Mouse (Mus musculus) CH12.LX (cell line): ENCODE results near the gene Sash3. TPM values are rescaled to one million over a fixed set of nuclear protein-coding genes. Genes with fewer than 3 reads are reported as not detected.

Experiments
- DNase-seq: peaks from one replicate; pipeline ENCODE4 v3.0.0-alpha.2; 2013; ENCODE audit errors: extremely low read depth
- H3K27ac ChIP-seq: 2 replicates; pipeline ENCODE4 v1.5.1; 2012; ENCODE audit warnings: low read depth, mild to moderate bottlenecking, control low read depth, moderate library complexity; ENCODE audit not compliant: insufficient read depth
- H3K27me3 ChIP-seq: replicated peaks from 2 replicates; pipeline ENCODE3; 2012; ENCODE audit warnings: inconsistent platforms
- H3K36me3 ChIP-seq, 2 experiments: replicated peaks in 1 of 2; 2 replicates each; pipeline versions ENCODE3 to v1.6.1; 2012; ENCODE audit warnings: inconsistent platforms in 1 of 2, low read length in 1 of 2, mild to moderate bottlenecking in 1 of 2, mixed read lengths in 1 of 2, moderate library complexity in 1 of 2; ENCODE audit not compliant: control insufficient read depth in 1 of 2, insufficient read depth in 1 of 2
- H3K4me1 ChIP-seq, 2 experiments: 2 replicates each; pipeline ENCODE4 v1.6.1; 2012; ENCODE audit warnings: inconsistent platforms in 1 of 2, moderate library complexity in 1 of 2; ENCODE audit not compliant: insufficient read depth in 2 of 2, control insufficient read depth in 1 of 2
- H3K4me2 ChIP-seq: 2 replicates; pipeline ENCODE4 v1.6.1; 2012; ENCODE audit warnings: low read depth, mild to moderate bottlenecking, control low read depth; ENCODE audit not compliant: poor library complexity, insufficient read depth, severe bottlenecking
- H3K4me3 ChIP-seq, 3 experiments: fragments of 150-350 bp in 1 of 3; sonication (generic) in 1 of 3; replicated peaks in 1 of 3; 2 replicates each; pipeline versions ENCODE3 to v1.5.1; 2011 to 2012; ENCODE audit warnings: low read depth in 2 of 3, low read length in 2 of 3, mild to moderate bottlenecking in 2 of 3, moderate library complexity in 2 of 3, control low read depth in 1 of 3, improper control_type of control experiment in 1 of 3, inconsistent platforms in 1 of 3, mixed read lengths in 1 of 3; ENCODE audit not compliant: poor library complexity in 1 of 3
- H3K79me2 ChIP-seq: replicated peaks from 2 replicates; pipeline ENCODE4 v1.6.1; 2012; ENCODE audit warnings: mild to moderate bottlenecking, moderate library complexity; ENCODE audit not compliant: control insufficient read depth, poor library complexity, insufficient read depth, severe bottlenecking; ENCODE audit errors: extremely low read depth
- H3K9ac ChIP-seq: 2 replicates; pipeline ENCODE4 v1.6.1; 2012; ENCODE audit warnings: low read depth, mild to moderate bottlenecking, control low read depth, moderate library complexity; ENCODE audit not compliant: insufficient read depth
- H3K9me3 ChIP-seq: replicated peaks from 2 replicates; pipeline ENCODE3; 2012; ENCODE audit warnings: low read length, inconsistent platforms, mixed read lengths
- BHLHE40 ChIP-seq: IDR thresholded peaks from 2 replicates; pipeline ENCODE4 v1.6.1; 2011; ENCODE audit warnings: mild to moderate bottlenecking, low read depth, low read length, improper control_type of control experiment
- CHD1 ChIP-seq: IDR thresholded peaks from 2 replicates; pipeline ENCODE4 v1.6.1; 2012; ENCODE audit warnings: low read depth, low read length, improper control_type of control experiment, inconsistent platforms
- CHD2 ChIP-seq: IDR thresholded peaks from 2 replicates; pipeline ENCODE4 v1.6.1; 2011; ENCODE audit warnings: low read length, improper control_type of control experiment
- CTCF ChIP-seq, 2 experiments: IDR thresholded peaks in 1 of 2; conservative IDR thresholded peaks in 1 of 2; 2 replicates each; pipeline ENCODE4 v1.5.1; 2011 to 2012; ENCODE audit warnings: low read depth in 2 of 2, low read length in 2 of 2, improper control_type of control experiment in 1 of 2, inconsistent platforms in 1 of 2, mild to moderate bottlenecking in 1 of 2, moderate library complexity in 1 of 2
- E2F4 ChIP-seq: IDR thresholded peaks from 2 replicates; pipeline ENCODE4 v1.6.1; 2011; ENCODE audit warnings: low read depth, low read length, improper control_type of control experiment; ENCODE audit not compliant: insufficient replicate concordance
- ELF1 ChIP-seq: IDR thresholded peaks from 2 replicates; pipeline ENCODE4 v1.6.1; 2014; ENCODE audit warnings: low read depth, mild to moderate bottlenecking, inconsistent platforms, low read length, improper control_type of control experiment
- EP300 ChIP-seq: IDR thresholded peaks from 2 replicates; pipeline ENCODE4 v1.6.1; 2011; ENCODE audit warnings: low read length, improper control_type of control experiment
- ETS1 ChIP-seq: conservative IDR thresholded peaks from 2 replicates; pipeline ENCODE4 v1.6.1; 2012; ENCODE audit warnings: low read depth, mild to moderate bottlenecking, inconsistent platforms, low read length, improper control_type of control experiment, moderate library complexity
- GABPA ChIP-seq: IDR thresholded peaks from 2 replicates; pipeline ENCODE4 v1.6.1; 2012; ENCODE audit warnings: low read depth, low read length, improper control_type of control experiment, inconsistent platforms; ENCODE audit not compliant: insufficient replicate concordance
- HCFC1 ChIP-seq: IDR thresholded peaks from 2 replicates; pipeline ENCODE4 v1.6.1; 2012; ENCODE audit warnings: low read depth, mild to moderate bottlenecking, inconsistent platforms, low read length, improper control_type of control experiment
- IRF4 ChIP-seq: IDR thresholded peaks from 2 replicates; pipeline ENCODE4 v1.6.1; 2014; ENCODE audit warnings: low read depth, mild to moderate bottlenecking, inconsistent platforms, low read length, improper control_type of control experiment
- JUN ChIP-seq: IDR thresholded peaks from 2 replicates; pipeline ENCODE4 v1.6.1; 2011; ENCODE audit warnings: low read depth, mild to moderate bottlenecking, low read length, improper control_type of control experiment, moderate library complexity; ENCODE audit not compliant: insufficient read depth
- JUND ChIP-seq: conservative IDR thresholded peaks from 2 replicates; pipeline ENCODE4 v1.6.1; 2011; ENCODE audit warnings: low read depth, low read length, improper control_type of control experiment
- KAT2A ChIP-seq: IDR thresholded peaks from 2 replicates; pipeline ENCODE4 v1.6.1; 2012; ENCODE audit warnings: low read length, improper control_type of control experiment, inconsistent platforms; ENCODE audit not compliant: insufficient replicate concordance
- MAFK ChIP-seq: IDR thresholded peaks from 2 replicates; pipeline ENCODE4 v1.6.1; 2011; ENCODE audit warnings: low read length, improper control_type of control experiment; ENCODE audit not compliant: insufficient replicate concordance
- MAX ChIP-seq: IDR thresholded peaks from 2 replicates; pipeline ENCODE4 v1.6.1; 2011; ENCODE audit warnings: low read length, improper control_type of control experiment
- MAZ ChIP-seq: IDR thresholded peaks from 2 replicates; pipeline ENCODE4 v1.6.1; 2012; ENCODE audit warnings: low read depth, mild to moderate bottlenecking, inconsistent platforms, low read length, improper control_type of control experiment, moderate library complexity
- MEF2A ChIP-seq: IDR thresholded peaks from 2 replicates; pipeline ENCODE4 v1.6.1; 2014; ENCODE audit warnings: low read depth, mild to moderate bottlenecking, inconsistent platforms, low read length, improper control_type of control experiment, borderline replicate concordance
- MXI1 ChIP-seq: IDR thresholded peaks from 2 replicates; pipeline ENCODE4 v1.6.1; 2011; ENCODE audit warnings: mild to moderate bottlenecking, low read depth, low read length, improper control_type of control experiment
- MYC ChIP-seq: IDR thresholded peaks from 2 replicates; pipeline ENCODE4 v1.6.1; 2011; ENCODE audit warnings: low read depth, mild to moderate bottlenecking, improper control_type of control experiment, low read length
- NRF1 ChIP-seq: IDR thresholded peaks from 2 replicates; pipeline ENCODE4 v1.6.1; 2014; ENCODE audit warnings: low read depth, mild to moderate bottlenecking, inconsistent platforms, low read length, improper control_type of control experiment, moderate library complexity
- PAX5 ChIP-seq: IDR thresholded peaks from 2 replicates; pipeline ENCODE4 v1.6.1; 2012; ENCODE audit warnings: low read length, inconsistent platforms, mixed read lengths
- POLR2AphosphoS2 ChIP-seq: IDR thresholded peaks from 2 replicates; pipeline ENCODE4 v1.6.1; 2011; ENCODE audit warnings: low read depth, low read length, improper control_type of control experiment
- RAD21 ChIP-seq: IDR thresholded peaks from 2 replicates; pipeline ENCODE4 v1.6.1; 2011; ENCODE audit warnings: low read depth, mild to moderate bottlenecking, low read length, improper control_type of control experiment, moderate library complexity
- RCOR1 ChIP-seq: conservative IDR thresholded peaks from 2 replicates; pipeline ENCODE4 v1.6.1; 2012; ENCODE audit warnings: low read depth, mild to moderate bottlenecking, inconsistent platforms, low read length, improper control_type of control experiment
- SIN3A ChIP-seq: IDR thresholded peaks from 2 replicates; pipeline ENCODE4 v1.6.1; 2012; ENCODE audit warnings: low read length, improper control_type of control experiment, inconsistent platforms
- SMC3 ChIP-seq: IDR thresholded peaks from 2 replicates; pipeline ENCODE4 v1.6.1; 2011; ENCODE audit warnings: low read depth, low read length, improper control_type of control experiment
- TBP ChIP-seq: conservative IDR thresholded peaks from 2 replicates; pipeline ENCODE4 v1.6.1; 2011; ENCODE audit warnings: low read depth, low read length, improper control_type of control experiment
- TCF12 ChIP-seq: IDR thresholded peaks from 2 replicates; pipeline ENCODE4 v1.6.1; 2014; ENCODE audit warnings: low read depth, mild to moderate bottlenecking, inconsistent platforms, low read length, improper control_type of control experiment
- UBTF ChIP-seq: IDR thresholded peaks from 2 replicates; pipeline ENCODE4 v1.6.1; 2012; ENCODE audit warnings: low read depth, mild to moderate bottlenecking, inconsistent platforms, low read length, improper control_type of control experiment, moderate library complexity
- USF1 ChIP-seq: IDR thresholded peaks from 2 replicates; pipeline ENCODE4 v1.6.1; 2014; ENCODE audit warnings: low read depth, mild to moderate bottlenecking, inconsistent platforms, low read length, improper control_type of control experiment
- USF2 ChIP-seq: conservative IDR thresholded peaks from 2 replicates; pipeline ENCODE4 v1.6.1; 2011; ENCODE audit warnings: low read depth, low read length, improper control_type of control experiment
- ZC3H11A ChIP-seq: IDR thresholded peaks from 2 replicates; pipeline ENCODE4 v1.6.1; 2012; ENCODE audit warnings: low read depth, mild to moderate bottlenecking, inconsistent platforms, low read length, improper control_type of control experiment
- ZKSCAN1 ChIP-seq: IDR thresholded peaks from 2 replicates; pipeline ENCODE4 v1.6.1; 2012; ENCODE audit warnings: low read depth, inconsistent platforms, low read length, improper control_type of control experiment, borderline replicate concordance
- ZMIZ1 ChIP-seq: IDR thresholded peaks from 2 replicates; pipeline ENCODE4 v1.6.1; 2012; ENCODE audit warnings: low read depth, mild to moderate bottlenecking, inconsistent platforms, low read length, improper control_type of control experiment
- ZNF384 ChIP-seq: IDR thresholded peaks from 2 replicates; pipeline ENCODE4 v1.6.1; 2012; ENCODE audit warnings: low read depth, low read length, improper control_type of control experiment, inconsistent platforms
- dilution Hi-C: fragments of 300-500 bp; cut with MboI; formaldehyde crosslinking; loops from 2 replicates; pipeline ENCODE4 v1.14.3; 2020; ENCODE audit warnings: low sequenced_read_pairs; ENCODE audit not compliant: extremely low pct_unique_long_range_greater_than_20kb, extremely low pct_ligation_motif_present
- in situ Hi-C: fragments of 300-500 bp; cut with MboI; formaldehyde crosslinking; loops from 3 replicates; pipeline ENCODE4 v1.14.3; 2019; ENCODE audit warnings: low sequenced_read_pairs, low pct_ligation_motif_present, low pct_unique_long_range_greater_than_20kb, mixed read lengths
- polyA plus RNA-seq: library from polyadenylated mRNA; unstranded; fragments of >175 nt; gene quantifications from 2 replicates; pipeline ENCODE4 v1.2.1, GENCODE M21; 2012; ENCODE audit warnings: low read depth; ENCODE audit not compliant: insufficient read length
- total RNA-seq, 2 experiments: library from RNA; depleted of rRNA; stranded (reverse); fragments of 300-350 nt in 1 of 2; fragments of >200 nt in 1 of 2; gene quantifications; 2 replicates each; pipeline ENCODE4 v1.2.3; 2012 to 2014

Sash3 gene
- total and polyA plus RNA-seq, 3 experiments, result 87.6 to 148 (median 96.3) TPM

- TF ChIP-seq NRF1 (peak; percentile 77), TCF12 (peak; percentile 55; the same call in 1 of the 2 replicates), IRF4 (peak; percentile 42; the same call in 1 of the 2 replicates), KAT2A (no peak), CHD1 (no peak), POLR2AphosphoS2 (no peak), EP300 (0 out of 2 replicates have a peak, but pooled peaks have one; percentile 27), SMC3 (no peak), MAZ (0 out of 2 replicates have a peak, but pooled peaks have one; percentile 18), JUND (no peak), HCFC1 (no peak), CHD2 (peak; percentile 85; the same call in 1 of the 2 replicates)
Observed at GRCm38 (mm10) chrX:48136935-48137334, 9.3 kb upstream of the Sash3 start (continued).

DNA sequence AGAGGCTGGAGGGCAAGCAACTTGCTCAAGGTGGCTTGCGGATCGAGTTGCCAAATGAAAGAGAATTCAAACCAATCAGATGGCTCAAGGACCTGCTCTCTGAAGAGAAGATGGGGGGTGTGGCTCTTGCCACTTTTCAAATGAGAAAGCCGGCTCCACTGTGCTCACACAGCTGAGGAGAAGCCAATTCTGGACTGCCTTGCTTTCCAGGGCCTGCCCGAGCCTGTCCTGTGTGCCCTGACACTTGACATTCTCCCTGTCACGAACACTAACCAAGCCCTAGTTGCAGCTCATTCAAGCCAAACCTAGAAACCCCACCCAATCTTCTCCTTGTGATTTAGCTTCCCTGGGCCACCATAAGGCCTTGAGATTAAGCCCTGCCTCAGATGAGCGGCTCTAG, 8.2 kb upstream of the Sash3 start:
- H3K4me1 ChIP-seq, result peaks cover 23 to 50% of the 10 kb centered on the region in 2 experiments
- peak; percentile 48 for DNase-seq
- dilution Hi-C loops (no loop called here), in situ Hi-C loops (no loop called here)
- H3K27me3 ChIP-seq, result no peaks in the 10 kb centered on the region
- peak overlapping the region; percentile 83 for H3K9ac ChIP-seq
- H3K36me3 ChIP-seq, result no peaks in the 10 kb centered on the region
- no peaks in the 10 kb centered on the region for H3K9me3 ChIP-seq
- peak overlapping the region; percentile 68 for H3K4me2 ChIP-seq
- H3K4me3 ChIP-seq, result peak overlapping the region in 1 of 3 experiments; percentile 34
- H3K27ac ChIP-seq, result peak overlapping the region; percentile 99
- H3K79me2 ChIP-seq, result no peaks in the 10 kb centered on the region
- no peak for TF ChIP-seq JUND
- TF ChIP-seq SIN3A, result 0 out of 2 replicates have a peak, but pooled peaks have one; percentile 23
- TF ChIP-seq NRF1, result no peak
- TF ChIP-seq MAFK, result no peak
- no peak for TF ChIP-seq ELF1
- TF ChIP-seq BHLHE40, result peak; percentile 51
- no peak for TF ChIP-seq EP300
- no peak for TF ChIP-seq ZNF384
- TF ChIP-seq CTCF (conservative IDR thresholded peaks at IDR 0.05 in 1 of 2, IDR thresholded peaks at IDR 0.05 in 1 of 2; ENCODE audit: low read depth in 2 of 2, low read length in 2 of 2), result no peak
- TF ChIP-seq MXI1, result no peak
- TF ChIP-seq POLR2AphosphoS2, result no peak
- no peak for TF ChIP-seq HCFC1
- TF ChIP-seq IRF4, result 0 out of 2 replicates have a peak, but pooled peaks have one; percentile 16
- TF ChIP-seq KAT2A, result no peak
- TF ChIP-seq PAX5, result no peak
- no peak for TF ChIP-seq MYC
- no peak for TF ChIP-seq MAX
- TF ChIP-seq JUN, result no peak
- no peak for TF ChIP-seq USF2
- no peak for TF ChIP-seq MEF2A
- 0 out of 2 replicates have a peak, but pooled peaks have one; percentile 27 for TF ChIP-seq CHD1
- no peak for TF ChIP-seq E2F4
- no peak for TF ChIP-seq GABPA
- no peak for TF ChIP-seq ZKSCAN1
- TF ChIP-seq MAZ, result no peak
- TF ChIP-seq ZMIZ1, result no peak
- TF ChIP-seq TBP, result 0 out of 2 replicates have a peak, but pooled peaks have one; percentile 37
- no peak for TF ChIP-seq USF1
- no peak for TF ChIP-seq ZC3H11A
- TF ChIP-seq CHD2, result no peak
- no peak for TF ChIP-seq UBTF
- TF ChIP-seq RCOR1, result no peak
- peak; percentile 55; the same call in 1 of the 2 replicates for TF ChIP-seq ETS1
- no peak for TF ChIP-seq RAD21
